Mouse (Mus musculus) gastrocnemius, postnatal 10 days (tissue): Measurements from ENCODE around the gene Krt79. TPM values are rescaled to one million over a fixed set of nuclear protein-coding genes. Genes with fewer than 3 reads are reported as not detected.

ENCODE experiments used
- DNase-seq: peaks from one replicate; pipeline ENCODE4 v3.0.0; 2021; ENCODE audit warnings: mixed read lengths
- long read RNA-seq, 2 experiments: library from polyadenylated mRNA; stranded (forward); transcript quantifications; one replicate each; pipeline ENCODE4 v2.0.0; 2021
- total RNA-seq, 2 experiments: library from RNA; stranded (reverse); gene quantifications; 2 replicates each; pipeline ENCODE4 v1.2.3; 2021

The Krt79 gene
- not detected for total RNA-seq
- long read RNA-seq, experiment 1, result 0 reads
- long read RNA-seq, experiment 2, result 0 reads

GRCm38 (mm10) chr15:101940274-101940829, at the start of gene Krt79:
Gene Krt79 (minus strand): TSS chr15:101940324.
- no peak for DNase-seq

- DNase-seq, result no peak
Observed at GRCm38 (mm10) chr15:101988714-101989113, 48.6 kb upstream of the Krt79 start.

DNA sequence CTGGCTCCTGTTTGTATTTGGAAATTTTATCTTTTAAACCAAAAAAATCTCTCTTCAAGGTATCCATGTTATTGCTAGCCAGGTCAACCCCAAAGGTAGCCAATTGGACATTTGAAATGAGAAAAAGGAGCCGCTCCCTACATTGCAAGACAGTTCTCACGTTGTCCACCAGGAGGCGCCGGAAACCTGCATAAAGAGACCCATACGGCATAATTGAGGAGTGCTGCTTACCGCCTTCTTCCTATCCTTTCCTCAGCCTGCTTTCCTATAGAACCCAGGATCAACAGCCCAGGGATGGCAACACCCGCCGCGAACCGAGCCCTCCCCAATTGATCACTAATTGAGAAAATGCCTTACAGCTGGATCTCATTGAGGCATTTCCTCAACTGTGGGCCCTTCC, 48.0 kb upstream of the Krt79 start:
- peak; percentile 84 for DNase-seq

DNA sequence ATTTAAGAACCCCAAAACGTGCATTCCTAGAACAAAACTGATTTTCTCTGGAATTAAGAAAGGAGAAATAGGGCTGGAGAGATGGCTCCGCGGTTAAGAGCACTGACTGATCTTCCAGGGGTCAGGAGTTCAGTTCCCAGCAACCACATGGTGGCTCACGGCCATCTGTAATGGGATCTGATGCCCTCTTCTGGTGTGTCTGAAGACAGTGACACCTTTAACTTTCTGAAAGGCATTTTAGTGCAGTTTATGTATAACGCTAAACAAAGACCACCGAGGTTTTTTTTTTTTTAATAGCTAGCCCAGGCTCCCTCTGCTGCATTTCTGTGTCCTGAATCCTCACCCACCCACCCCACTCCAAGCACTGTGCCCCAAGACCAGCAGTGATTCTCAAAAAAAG, 44.6 kb upstream of the Krt79 start:
- DNase-seq, result no peak

- peak; percentile 90 for DNase-seq
Observed at GRCm38 (mm10) chr15:101983949-101984601, 44.0 kb upstream of the Krt79 start.

DNA sequence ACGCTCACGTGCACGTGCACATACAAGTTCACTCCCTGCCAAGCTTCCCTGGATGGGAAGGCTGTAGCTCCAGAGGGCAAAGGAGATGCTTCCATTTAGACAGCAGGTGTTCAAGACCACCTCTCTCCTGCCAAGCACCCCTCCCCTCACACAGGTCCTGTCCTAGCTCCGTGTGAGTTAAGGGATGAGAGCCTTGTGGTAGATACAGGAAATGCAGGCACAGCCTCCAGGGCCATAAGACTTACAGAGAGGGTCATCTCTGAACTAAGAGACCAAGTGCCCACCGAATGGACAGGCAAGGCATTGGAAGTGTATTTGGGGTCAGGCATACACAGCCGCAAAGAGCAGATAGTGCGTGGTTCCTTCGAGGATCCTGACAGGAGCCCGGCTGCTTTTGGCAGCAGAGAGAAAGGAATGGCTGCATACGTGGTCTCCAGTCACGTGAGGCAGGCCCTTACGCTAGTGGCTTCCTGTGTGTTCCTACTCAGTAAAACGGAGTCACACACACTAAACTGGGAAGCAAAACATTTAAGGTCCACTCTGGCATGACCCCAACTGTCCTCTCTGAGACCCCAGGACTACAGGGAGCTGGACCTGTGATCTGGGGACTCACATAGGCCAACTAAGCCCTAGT, 43.3 kb upstream of the Krt79 start:
- DNase-seq, result no peak

- no peak for DNase-seq
Observed at GRCm38 (mm10) chr15:101980849-101981248, 40.7 kb upstream of the Krt79 start.

DNA sequence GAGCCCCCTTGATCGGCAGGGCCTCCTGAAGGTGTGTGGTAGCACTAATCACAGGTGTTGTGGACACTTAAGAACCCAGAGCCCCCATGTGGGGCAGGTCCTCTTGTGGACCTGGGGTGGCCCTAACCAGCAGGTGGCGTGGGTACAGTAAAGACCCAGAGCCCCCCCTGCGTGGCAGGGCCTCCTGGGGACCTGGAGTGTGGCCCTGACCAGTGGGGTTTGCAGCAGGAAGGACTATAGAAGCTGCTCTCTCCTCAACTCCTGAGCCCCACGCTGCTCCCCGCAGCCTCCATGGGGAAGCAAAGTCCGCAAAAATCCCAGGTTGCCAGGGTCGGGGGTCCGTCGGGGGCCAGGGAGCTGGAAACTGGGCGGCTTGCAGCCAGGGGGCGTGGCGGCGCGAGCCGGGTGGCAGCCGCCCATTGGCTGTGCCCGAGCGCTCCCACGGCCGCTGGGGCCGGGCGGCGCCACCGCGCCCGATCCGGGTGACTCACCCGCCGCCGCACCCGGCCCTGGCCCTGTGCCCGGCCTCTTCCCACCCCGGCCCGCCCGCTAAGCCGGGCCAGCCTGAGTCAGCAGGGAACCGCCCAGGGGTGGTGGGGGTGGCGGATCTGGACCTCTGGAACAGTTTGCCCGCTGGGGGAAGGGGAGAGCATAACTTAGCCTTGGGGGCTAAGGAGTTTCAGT, 37.1 kb upstream of the Krt79 start:
- DNase-seq, result peak; percentile 96

DNA sequence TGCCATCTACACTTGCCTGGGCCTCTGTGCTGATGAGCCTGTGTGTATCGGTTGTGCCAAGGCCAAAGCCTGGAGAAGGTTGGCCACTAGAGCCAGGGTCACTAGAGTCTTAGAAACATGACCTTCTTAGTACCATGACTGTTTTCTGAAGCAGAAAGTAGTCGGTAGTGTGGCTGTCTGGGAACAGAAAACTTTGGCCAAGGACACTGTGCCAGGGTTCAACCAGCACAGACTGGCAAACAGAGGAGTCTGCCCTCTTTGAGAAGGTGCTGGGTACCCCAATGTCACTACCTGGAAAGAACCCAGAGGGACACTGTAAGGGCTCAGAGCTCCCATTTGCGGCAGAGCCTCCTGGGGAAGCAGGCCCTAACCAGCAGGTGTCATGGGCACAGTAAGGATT, 36.5 kb upstream of the Krt79 start:
- no peak for DNase-seq

GRCm38 (mm10) chr15:101976023-101976422, 35.9 kb upstream of the Krt79 start:
- DNase-seq, result peak; percentile 50

- peak; percentile 17 for DNase-seq
Observed at GRCm38 (mm10) chr15:101974083-101974845, 34.1 kb upstream of the Krt79 start.

DNA sequence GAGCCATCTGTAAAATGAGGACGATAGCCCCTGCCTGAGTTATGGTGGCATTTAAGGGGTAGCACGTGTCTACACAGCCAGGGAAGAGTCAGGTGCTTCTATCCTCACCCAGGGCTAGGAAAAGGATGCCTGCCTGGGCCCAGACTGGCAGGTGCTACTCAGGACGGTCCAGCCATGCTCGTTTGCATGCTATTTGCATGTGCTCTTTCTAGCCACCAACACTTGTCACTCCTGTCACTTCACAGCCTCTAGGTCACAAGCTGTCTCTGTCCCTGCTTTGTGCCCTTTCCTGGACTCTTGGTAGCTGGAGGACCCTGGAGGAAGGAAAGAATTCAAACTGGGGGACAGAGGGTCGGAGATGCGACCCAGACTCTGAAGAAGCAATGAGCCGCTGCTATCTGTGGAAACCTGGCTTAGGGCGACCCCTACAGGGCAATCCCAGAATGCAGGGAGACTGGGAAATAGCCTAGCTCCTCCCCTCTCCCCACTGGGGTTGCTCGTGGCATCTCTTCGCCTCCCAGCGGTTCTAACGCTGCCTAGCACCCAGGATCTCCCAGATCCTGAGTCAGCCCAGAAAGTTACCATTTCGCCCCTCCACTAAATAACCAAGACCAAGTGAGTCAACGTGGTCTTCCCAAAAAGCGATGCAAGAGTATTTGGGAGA, 33.4 kb upstream of the Krt79 start:
- peak; percentile 97 for DNase-seq

DNA sequence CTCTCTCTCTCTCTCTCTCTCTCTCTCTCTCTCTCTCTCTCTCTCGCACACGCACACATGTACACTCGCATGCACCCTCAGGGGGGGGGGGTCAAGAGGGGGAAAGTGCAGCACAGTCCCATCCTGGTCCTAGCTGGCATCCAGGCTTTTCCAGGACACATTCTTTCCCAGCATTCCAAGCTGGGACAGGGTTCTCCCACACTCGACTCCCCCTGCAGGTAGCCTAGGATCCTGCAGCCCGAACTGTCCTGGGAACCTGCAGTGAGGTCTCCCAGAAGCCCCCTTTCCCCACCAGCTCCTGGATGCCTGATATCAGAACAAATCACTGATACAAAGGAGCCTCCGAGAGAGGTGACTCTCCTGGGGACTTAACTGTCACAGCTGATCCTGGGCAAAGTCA, 30.4 kb upstream of the Krt79 start:
- DNase-seq, result peak; percentile 58

- no peak for DNase-seq
Observed at GRCm38 (mm10) chr15:101966808-101967207, 26.7 kb upstream of the Krt79 start.

GRCm38 (mm10) chr15:101958891-101959290, 18.8 kb upstream of the Krt79 start:
- DNase-seq, result no peak

GRCm38 (mm10) chr15:101954187-101954586, 14.1 kb upstream of the Krt79 start, which contains the start of gene Krt78:
Gene Krt78 (minus strand): TSS chr15:101954287.
- DNase-seq, result no peak

DNA sequence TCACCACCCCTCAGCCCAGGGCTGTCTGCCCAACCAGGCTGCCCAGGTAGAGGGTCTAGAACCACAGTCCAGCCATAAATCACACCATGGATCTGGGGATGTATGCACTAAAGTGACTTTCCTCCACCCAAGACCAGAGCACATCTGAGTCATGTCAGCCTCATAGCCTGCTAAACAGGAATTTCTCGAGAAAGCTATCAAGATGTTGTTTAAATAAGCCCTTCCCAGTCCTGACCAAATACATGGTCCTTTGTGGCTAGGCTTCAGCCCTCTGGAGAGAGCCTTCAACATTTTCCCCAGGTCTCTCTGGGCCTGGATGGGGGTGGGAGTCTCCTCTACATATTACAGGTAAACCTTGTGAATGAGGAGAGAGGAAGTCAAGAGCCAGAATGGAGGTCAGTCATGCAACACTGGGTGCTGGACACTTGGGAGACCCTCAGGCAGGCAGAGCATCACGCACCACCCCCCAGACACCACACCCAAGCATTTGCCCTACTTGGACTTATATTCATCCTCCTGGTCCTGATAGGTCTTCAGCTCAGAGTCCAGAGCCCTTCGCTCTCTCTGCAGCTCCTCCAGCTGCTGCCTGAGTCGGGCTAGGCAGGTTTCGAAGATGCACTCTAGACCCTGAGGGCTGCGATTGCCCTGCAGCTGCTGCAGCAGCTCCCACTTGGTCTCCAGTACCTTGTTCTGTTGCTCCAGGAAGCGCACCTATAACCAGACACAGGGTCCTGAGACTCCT, 12.8 kb upstream of the Krt79 start:
- DNase-seq, result no peak

- no peak for DNase-seq
Observed at GRCm38 (mm10) chr15:101945430-101945829, 5.3 kb upstream of the Krt79 start.

DNA sequence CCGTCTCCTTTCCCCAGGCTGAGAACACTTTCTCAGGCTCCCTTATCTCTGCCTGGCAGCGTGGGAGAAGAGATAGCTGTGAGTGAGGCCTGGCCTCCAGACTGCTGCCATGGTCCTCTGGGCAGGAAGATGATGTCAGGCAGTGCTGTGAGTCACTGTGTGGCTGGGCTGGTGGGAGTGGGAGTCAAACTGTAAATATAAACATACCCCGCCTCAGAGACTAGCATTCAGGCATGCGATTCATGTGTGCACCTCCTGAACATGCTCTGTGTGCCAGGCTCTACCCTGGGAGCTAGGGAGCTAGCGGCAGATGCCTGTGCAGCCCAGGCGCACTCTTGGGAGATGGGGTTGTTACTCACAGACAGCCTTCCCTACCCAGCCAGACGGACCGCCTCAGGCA, 1.8 kb upstream of the Krt79 start:
- DNase-seq, result no peak

DNA sequence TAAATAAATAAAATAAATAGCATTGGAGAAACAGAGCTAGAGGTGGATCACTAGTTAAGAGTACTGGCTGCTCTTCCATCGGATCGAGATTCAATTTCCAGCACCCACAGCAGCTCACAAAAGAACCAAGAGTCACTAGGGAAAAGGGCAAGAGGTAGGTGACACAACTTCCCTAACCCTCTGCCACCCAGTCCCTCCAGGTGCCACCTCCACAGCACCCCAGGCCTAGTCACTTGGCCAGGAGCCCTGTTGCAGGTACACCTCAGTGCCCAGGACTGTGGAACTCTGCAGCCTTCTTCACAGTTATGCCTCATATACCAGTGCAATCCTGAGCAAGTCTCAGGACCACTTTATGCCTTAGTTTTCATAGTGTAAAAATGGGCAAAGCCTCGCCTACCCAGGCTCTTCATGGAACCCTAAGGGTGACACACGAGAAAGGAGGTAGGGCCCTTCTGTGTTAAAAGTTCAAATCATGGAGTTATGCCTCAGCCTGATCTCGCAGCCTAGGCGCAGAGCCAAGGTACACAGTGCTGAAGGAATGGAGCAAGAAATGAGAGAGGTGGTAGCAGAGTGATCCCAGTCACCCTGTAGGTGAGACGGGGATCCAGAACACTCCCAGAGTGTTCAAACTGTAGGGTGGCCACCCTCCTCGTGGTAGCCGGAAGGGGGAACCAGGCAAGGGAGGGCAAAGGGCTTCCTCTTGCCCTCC, 1.4 kb downstream of the Krt79 start:
- DNase-seq, result no peak
